Mouse (Mus musculus) thymus, adult 2 months (tissue): Measurements from ENCODE around the gene Cep164.

Experiments
- CTCF ChIP-seq: fragments of 200-500 bp; IDR thresholded peaks from 2 replicates; pipeline ENCODE4 v1.5.1; 2012; ENCODE audit warnings: mild to moderate bottlenecking, control low read depth, low read length, moderate library complexity, borderline replicate concordance; ENCODE audit not compliant: control insufficient read depth, poor library complexity, insufficient read depth; ENCODE audit errors: extremely low read depth
- POLR2A ChIP-seq: fragments of 200-500 bp; IDR thresholded peaks from 2 replicates; pipeline ENCODE4 v1.6.1; 2012; ENCODE audit warnings: mild to moderate bottlenecking, low read length, control low read depth, moderate library complexity; ENCODE audit not compliant: control insufficient read depth, poor library complexity, insufficient read depth; ENCODE audit errors: extremely low read depth

GRCm38 (mm10) chr9:45797271-45797670, 31.2 kb downstream of the Cep164 start:
- TF ChIP-seq POLR2A, result no peak
- TF ChIP-seq CTCF, result no peak
